Mouse (Mus musculus): ENCODE results near the gene Tmem233. TPM values are rescaled to one million over a fixed set of nuclear protein-coding genes. Genes with fewer than 3 reads are reported as not detected.

Gene Tmem233
- polyA plus RNA-seq, 1 experiment from 2014 or later: not detected

- DNase-seq (ENCODE audit: low spot score) (no peak), ATAC-seq (ENCODE audit: insufficient number of reproducible peaks, low FRiP score, low TSS enrichment, low read depth) (no peak)
- H3K9ac ChIP-seq (ENCODE audit: low read length): no peak overlapping the region
- no peak overlapping the region for H3K27ac ChIP-seq (replicated peaks; ENCODE audit: low read depth, low read length)
- 0 out of 2 replicates have a peak, but pooled peaks cover 3% of the 10 kb centered on the region for H3K9me3 ChIP-seq (ENCODE audit: control insufficient read depth, low read length)
- H3K36me3 ChIP-seq (ENCODE audit: control insufficient read depth, insufficient read depth, low read length): peaks cover 25% of the 10 kb centered on the region
- no peak overlapping the region for H3K4me2 ChIP-seq (ENCODE audit: low read depth, severe bottlenecking)
- H3K4me3 ChIP-seq (ENCODE audit: low read depth, low read length): no peak overlapping the region
- H3K27me3 ChIP-seq (ENCODE audit: control insufficient read depth, insufficient read depth, low read length): no peaks in the 10 kb centered on the region
- WGBS: 92% methylated on average over 11 of the region's 11 CpGs
- no peaks in the 10 kb centered on the region for H3K4me1 ChIP-seq (ENCODE audit: control insufficient read depth, insufficient read depth, low read length)
These were observed 91.3 kb downstream of the Tmem233 start for GRCm38 (mm10) chr5:115991717-115992116.

Other genes with a start within 250 kb of the Tmem233 start
- 30.7 and 33.6 TPM in 2 replicates for gene Cit, start 238.0 kb downstream of the Tmem233 start, polyA plus RNA-seq (2014; fragmentation: Nextera tagmentation; extraction: Ambion mirVana)
- 67.1 and 70.5 TPM in 2 replicates for gene Prkab1, start 58.7 kb downstream of the Tmem233 start, polyA plus RNA-seq (2014; fragmentation: Nextera tagmentation; extraction: Ambion mirVana)
- gene Ccdc60, start 205.7 kb upstream of the Tmem233 start, polyA plus RNA-seq (2014; fragmentation: Nextera tagmentation; extraction: Ambion mirVana): 1.3 and 1.5 TPM in 2 replicates